Mouse (Mus musculus): Measurements from ENCODE around the gene Kazn. TPM values are rescaled to one million over a fixed set of nuclear protein-coding genes. Genes with fewer than 3 reads are reported as not detected.

Gene Kazn
- polyA plus RNA-seq, 1 experiment from 2014 or later = 13.2 TPM

GRCm38 (mm10) chr4:142088409-142088808 lies 150.8 kb downstream of the Kazn start:
- H3K27me3 ChIP-seq (ENCODE audit: control insufficient read depth, insufficient read depth, low read length) = no peaks in the 10 kb centered on the region
- no peak overlapping the region for H3K4me2 ChIP-seq (ENCODE audit: low read depth, low read length)
- no peaks in the 10 kb centered on the region for H3K9me3 ChIP-seq (replicated peaks; ENCODE audit: control insufficient read depth, low read length)
- no peak overlapping the region for H3K27ac ChIP-seq (ENCODE audit: low read length)
- no peaks in the 10 kb centered on the region; the same call in 1 of the 2 replicates for H3K4me1 ChIP-seq (ENCODE audit: control insufficient read depth, insufficient read depth, low read length)
- no peaks in the 10 kb centered on the region for H3K36me3 ChIP-seq (ENCODE audit: control insufficient read depth, insufficient read depth, low read length)
- ATAC-seq (ENCODE audit: insufficient read depth, low FRiP score) = no peak
- H3K4me3 ChIP-seq (replicated peaks; ENCODE audit: low read length) = no peak overlapping the region
- no peak overlapping the region for H3K9ac ChIP-seq (ENCODE audit: low read length)
- WGBS = 47% methylated on average over 4 of the region's 4 CpGs

DNA sequence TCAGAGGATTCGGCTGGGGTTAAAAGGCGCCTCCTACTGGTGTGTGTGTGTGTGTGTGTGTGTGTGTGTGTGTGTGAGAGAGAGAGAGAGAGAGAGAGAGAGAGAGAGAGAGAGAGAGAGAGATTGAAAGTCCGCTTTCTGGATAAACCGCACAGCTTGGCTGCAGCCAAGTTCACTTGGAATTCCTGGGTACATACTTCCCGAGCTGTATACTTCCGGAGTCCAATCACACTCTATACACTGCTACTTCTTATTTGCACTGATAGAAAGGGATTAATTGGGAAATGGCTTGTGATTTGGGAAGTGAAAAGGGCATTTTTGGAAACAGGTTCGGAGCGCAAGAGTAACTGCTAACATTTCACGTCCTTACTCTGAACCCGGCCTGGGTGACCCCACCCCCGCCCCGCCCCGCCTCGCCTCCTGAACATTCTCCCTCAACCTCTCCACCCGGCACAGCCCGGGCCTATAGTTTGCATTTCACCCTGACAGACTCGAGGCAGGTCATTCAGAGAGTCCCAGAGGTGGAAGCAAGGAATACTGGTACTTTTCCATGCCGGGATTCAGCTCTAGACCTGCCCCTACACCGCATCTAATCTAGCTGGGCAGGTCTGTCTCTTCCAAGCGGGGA lies 154.2 kb downstream of the Kazn start:
- H3K4me1 ChIP-seq (ENCODE audit: control insufficient read depth, insufficient read depth, low read length) = peaks cover 21% of the 10 kb centered on the region
- peak overlapping the region; percentile 69 for H3K4me2 ChIP-seq (ENCODE audit: low read depth, low read length)
- no peaks in the 10 kb centered on the region for H3K9me3 ChIP-seq (replicated peaks; ENCODE audit: control insufficient read depth, low read length)
- H3K4me3 ChIP-seq (replicated peaks; ENCODE audit: low read length) = peak overlapping the region; percentile 79
- no peaks in the 10 kb centered on the region for H3K27me3 ChIP-seq (ENCODE audit: control insufficient read depth, insufficient read depth, low read length)
- WGBS = 8% methylated on average over 20 of the region's 20 CpGs
- H3K9ac ChIP-seq (ENCODE audit: low read length) = peak overlapping the region; percentile 93
- ATAC-seq (ENCODE audit: insufficient read depth, low FRiP score) = peak; percentile 41
- peak overlapping the region; percentile 97 for H3K27ac ChIP-seq (ENCODE audit: low read length)
- H3K36me3 ChIP-seq (ENCODE audit: control insufficient read depth, insufficient read depth, low read length) = no peaks in the 10 kb centered on the region

DNA sequence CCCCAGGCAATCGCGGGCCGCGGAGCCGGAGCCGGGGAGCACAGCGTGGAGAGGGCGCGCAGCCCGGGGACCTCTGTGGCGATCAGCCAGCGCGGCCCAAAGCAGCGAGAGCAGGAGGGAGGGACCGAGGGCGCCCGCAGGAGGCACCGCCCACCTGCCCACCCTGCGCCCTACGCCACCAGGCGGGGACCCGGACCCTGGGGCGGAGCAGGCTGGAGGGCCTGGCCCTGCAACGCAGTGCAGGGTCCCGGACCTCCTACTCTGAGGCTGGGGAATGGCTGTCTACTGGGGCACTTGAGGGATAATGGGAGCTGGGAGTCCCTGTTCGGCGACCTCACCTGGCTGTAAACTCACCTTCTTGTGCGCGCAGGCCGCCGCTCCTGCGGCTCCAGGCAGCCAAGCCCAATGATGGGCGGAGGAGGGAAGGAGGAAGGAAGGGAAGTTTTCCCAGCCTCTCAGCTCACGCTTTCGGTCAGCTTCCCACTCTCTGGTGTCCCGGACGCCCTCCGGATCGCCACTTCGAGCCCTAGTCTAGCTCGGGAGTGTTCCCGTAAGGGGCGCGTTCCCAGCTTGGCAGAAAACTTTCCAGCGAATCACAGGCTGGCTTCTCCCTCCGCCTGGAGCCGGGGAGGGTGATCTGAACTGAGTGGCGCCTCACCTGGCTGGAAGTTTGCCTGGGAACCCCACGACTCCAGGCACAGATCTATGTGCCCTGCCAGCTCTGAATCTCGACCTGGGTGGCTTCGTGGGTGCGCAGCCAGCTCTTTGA lies 154.9 kb downstream of the Kazn start, which contains the start of gene Tmem51:
Gene Tmem51 (minus strand): TSS at position 174 of the 769 bp plus-strand sequence.
- WGBS = under 1% methylated on average over 52 of the region's 52 CpGs
- Histone ChIP-seq H3K4me3 (replicated peaks; ENCODE audit: low read length) (peak within 1 kb of the TSS; percentile 79), H3K9ac (ENCODE audit: low read length) (peak within 1 kb of the TSS; percentile 93), H3K4me1 (ENCODE audit: control insufficient read depth, insufficient read depth, low read length) (peaks cover 27% of the 10 kb centered on the region), H3K4me2 (ENCODE audit: low read depth, low read length) (peak within 1 kb of the TSS; percentile 69), H3K27me3 (ENCODE audit: control insufficient read depth, insufficient read depth, low read length) (no peaks in the 10 kb centered on the region), H3K36me3 (ENCODE audit: control insufficient read depth, insufficient read depth, low read length) (no peaks in the 10 kb centered on the region), H3K27ac (ENCODE audit: low read length) (peak within 1 kb of the TSS; percentile 97), H3K9me3 (replicated peaks; ENCODE audit: control insufficient read depth, low read length) (no peaks in the 10 kb centered on the region)
- ATAC-seq (ENCODE audit: insufficient read depth, low FRiP score) = peak; percentile 86

- Histone ChIP-seq H3K4me3 (replicated peaks; ENCODE audit: low read length) (peak overlapping the region; percentile 79), H3K4me1 (ENCODE audit: control insufficient read depth, insufficient read depth, low read length) (peaks cover 27% of the 10 kb centered on the region), H3K9ac (ENCODE audit: low read length) (peak overlapping the region; percentile 93), H3K9me3 (replicated peaks; ENCODE audit: control insufficient read depth, low read length) (no peaks in the 10 kb centered on the region), H3K4me2 (ENCODE audit: low read depth, low read length) (peak overlapping the region; percentile 69), H3K27ac (ENCODE audit: low read length) (peak overlapping the region; percentile 97), H3K36me3 (ENCODE audit: control insufficient read depth, insufficient read depth, low read length) (no peaks in the 10 kb centered on the region), H3K27me3 (ENCODE audit: control insufficient read depth, insufficient read depth, low read length) (no peaks in the 10 kb centered on the region)
- peak; percentile 77 for ATAC-seq (ENCODE audit: insufficient read depth, low FRiP score)
- WGBS = under 1% methylated on average over 27 of the region's 29 CpGs
Measured at GRCm38 (mm10) chr4:142083762-142084130, 155.5 kb downstream of the Kazn start.

DNA sequence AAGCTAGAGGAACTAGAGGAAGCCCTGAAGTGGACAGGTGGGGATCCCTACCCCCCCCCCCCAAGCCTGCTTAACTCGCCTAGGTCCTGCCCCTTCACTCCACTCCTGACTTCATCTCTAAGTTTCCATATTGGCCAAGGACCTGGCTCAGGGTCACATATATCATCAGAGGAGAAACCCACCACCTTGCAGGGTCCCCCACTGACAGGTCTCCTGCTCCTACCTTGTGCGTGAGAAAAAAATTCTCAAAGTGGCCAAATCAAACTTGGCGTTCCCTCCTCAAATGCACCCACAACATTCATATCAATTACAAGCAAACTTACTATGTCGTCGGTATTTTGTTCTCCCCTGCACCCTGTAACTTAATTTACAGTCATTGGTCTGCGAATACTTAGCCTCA lies 156.0 kb downstream of the Kazn start:
- Histone ChIP-seq H3K9ac (ENCODE audit: low read length) (peak overlapping the region; percentile 93), H3K4me1 (ENCODE audit: control insufficient read depth, insufficient read depth, low read length) (peaks cover 30% of the 10 kb centered on the region), H3K4me3 (replicated peaks; ENCODE audit: low read length) (peak overlapping the region; percentile 79), H3K27me3 (ENCODE audit: control insufficient read depth, insufficient read depth, low read length) (no peaks in the 10 kb centered on the region), H3K27ac (ENCODE audit: low read length) (peak overlapping the region; percentile 97), H3K9me3 (replicated peaks; ENCODE audit: control insufficient read depth, low read length) (no peaks in the 10 kb centered on the region), H3K36me3 (ENCODE audit: control insufficient read depth, insufficient read depth, low read length) (no peaks in the 10 kb centered on the region), H3K4me2 (ENCODE audit: low read depth, low read length) (peak overlapping the region; percentile 69)
- WGBS = 41% methylated on average over 6 of the region's 6 CpGs
- ATAC-seq (ENCODE audit: insufficient read depth, low FRiP score) = no peak

- Histone ChIP-seq H3K27ac (ENCODE audit: low read length) (peak overlapping the region; percentile 97; the same call in 1 of the 2 replicates), H3K4me2 (ENCODE audit: low read depth, low read length) (peak overlapping the region; percentile 69), H3K4me1 (ENCODE audit: control insufficient read depth, insufficient read depth, low read length) (peaks cover 35% of the 10 kb centered on the region), H3K4me3 (replicated peaks; ENCODE audit: low read length) (peak overlapping the region; percentile 79), H3K36me3 (ENCODE audit: control insufficient read depth, insufficient read depth, low read length) (no peaks in the 10 kb centered on the region), H3K9ac (ENCODE audit: low read length) (0 out of 2 replicates have a peak overlapping the region, but pooled peaks have one; percentile 8), H3K27me3 (ENCODE audit: control insufficient read depth, insufficient read depth, low read length) (no peaks in the 10 kb centered on the region), H3K9me3 (replicated peaks; ENCODE audit: control insufficient read depth, low read length) (no peaks in the 10 kb centered on the region)
- WGBS = 76% methylated on average over 4 of the region's 4 CpGs
- no peak for ATAC-seq (ENCODE audit: insufficient read depth, low FRiP score)
Measured at GRCm38 (mm10) chr4:142082703-142083102, 156.5 kb downstream of the Kazn start.

GRCm38 (mm10) chr4:142081631-142082283 lies 157.4 kb downstream of the Kazn start:
- H3K4me1 ChIP-seq (ENCODE audit: control insufficient read depth, insufficient read depth, low read length) = peaks cover 44% of the 10 kb centered on the region
- no peaks in the 10 kb centered on the region for H3K27me3 ChIP-seq (ENCODE audit: control insufficient read depth, insufficient read depth, low read length)
- H3K4me2 ChIP-seq (ENCODE audit: low read depth, low read length) = peak overlapping the region; percentile 69
- WGBS = 41% methylated on average over 13 of the region's 13 CpGs
- no peak for ATAC-seq (ENCODE audit: insufficient read depth, low FRiP score)
- no peaks in the 10 kb centered on the region for H3K9me3 ChIP-seq (replicated peaks; ENCODE audit: control insufficient read depth, low read length)
- H3K4me3 ChIP-seq (replicated peaks; ENCODE audit: low read length) = peak overlapping the region; percentile 79
- peak overlapping the region; percentile 56 for H3K9ac ChIP-seq (ENCODE audit: low read length)
- peak overlapping the region; percentile 73 for H3K27ac ChIP-seq (ENCODE audit: low read length)
- no peaks in the 10 kb centered on the region for H3K36me3 ChIP-seq (ENCODE audit: control insufficient read depth, insufficient read depth, low read length)

DNA sequence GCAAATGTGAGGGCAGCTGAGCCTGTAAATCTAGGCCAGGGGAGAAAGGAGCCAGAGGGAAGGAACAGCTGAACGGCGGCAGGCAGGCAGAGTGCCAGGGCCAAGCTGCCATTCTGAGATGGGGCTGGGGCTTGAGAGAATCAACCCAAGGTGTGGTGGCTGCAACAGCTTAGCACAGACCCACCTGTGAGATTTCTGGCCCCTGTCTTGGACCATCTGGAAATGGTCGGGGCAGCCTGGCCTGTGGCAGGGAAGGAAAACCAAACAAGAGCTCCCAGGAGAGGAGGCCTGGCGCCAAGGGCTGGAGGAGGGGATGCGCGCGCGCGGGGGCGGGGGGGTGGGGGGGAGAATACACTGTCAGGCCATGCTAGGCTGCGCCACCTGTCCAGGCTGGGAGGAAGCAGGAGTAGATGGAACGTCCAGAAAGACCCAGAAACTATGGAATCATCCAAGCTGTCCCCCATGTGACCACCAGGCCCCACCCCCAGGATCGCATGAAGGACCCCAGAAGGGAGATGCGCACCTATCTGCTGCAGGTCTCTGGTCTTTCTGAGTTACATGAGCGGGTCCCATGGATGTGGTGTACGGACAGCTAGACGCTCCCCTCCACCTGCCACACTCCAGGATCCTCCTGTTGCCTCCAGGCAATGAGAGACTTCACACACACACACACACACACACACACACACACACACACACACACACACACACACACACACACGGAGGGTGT lies 158.1 kb downstream of the Kazn start:
- peaks cover 44% of the 10 kb centered on the region for H3K4me1 ChIP-seq (ENCODE audit: control insufficient read depth, insufficient read depth, low read length)
- no peaks in the 10 kb centered on the region for H3K9me3 ChIP-seq (replicated peaks; ENCODE audit: control insufficient read depth, low read length)
- peak overlapping the region; percentile 28 for H3K4me3 ChIP-seq (replicated peaks; ENCODE audit: low read length)
- H3K27ac ChIP-seq (ENCODE audit: low read length) = peak overlapping the region; percentile 73; the same call in 1 of the 2 replicates
- no peaks in the 10 kb centered on the region for H3K27me3 ChIP-seq (ENCODE audit: control insufficient read depth, insufficient read depth, low read length)
- WGBS = 45% methylated on average over 18 of the region's 18 CpGs
- H3K4me2 ChIP-seq (ENCODE audit: low read depth, low read length) = peak overlapping the region; percentile 69
- no peaks in the 10 kb centered on the region for H3K36me3 ChIP-seq (ENCODE audit: control insufficient read depth, insufficient read depth, low read length)
- peak overlapping the region; percentile 56 for H3K9ac ChIP-seq (ENCODE audit: low read length)
- ATAC-seq (ENCODE audit: insufficient read depth, low FRiP score) = no peak
